Mouse (Mus musculus): ENCODE data around the gene Gdf7.

The Gdf7 gene

DNA sequence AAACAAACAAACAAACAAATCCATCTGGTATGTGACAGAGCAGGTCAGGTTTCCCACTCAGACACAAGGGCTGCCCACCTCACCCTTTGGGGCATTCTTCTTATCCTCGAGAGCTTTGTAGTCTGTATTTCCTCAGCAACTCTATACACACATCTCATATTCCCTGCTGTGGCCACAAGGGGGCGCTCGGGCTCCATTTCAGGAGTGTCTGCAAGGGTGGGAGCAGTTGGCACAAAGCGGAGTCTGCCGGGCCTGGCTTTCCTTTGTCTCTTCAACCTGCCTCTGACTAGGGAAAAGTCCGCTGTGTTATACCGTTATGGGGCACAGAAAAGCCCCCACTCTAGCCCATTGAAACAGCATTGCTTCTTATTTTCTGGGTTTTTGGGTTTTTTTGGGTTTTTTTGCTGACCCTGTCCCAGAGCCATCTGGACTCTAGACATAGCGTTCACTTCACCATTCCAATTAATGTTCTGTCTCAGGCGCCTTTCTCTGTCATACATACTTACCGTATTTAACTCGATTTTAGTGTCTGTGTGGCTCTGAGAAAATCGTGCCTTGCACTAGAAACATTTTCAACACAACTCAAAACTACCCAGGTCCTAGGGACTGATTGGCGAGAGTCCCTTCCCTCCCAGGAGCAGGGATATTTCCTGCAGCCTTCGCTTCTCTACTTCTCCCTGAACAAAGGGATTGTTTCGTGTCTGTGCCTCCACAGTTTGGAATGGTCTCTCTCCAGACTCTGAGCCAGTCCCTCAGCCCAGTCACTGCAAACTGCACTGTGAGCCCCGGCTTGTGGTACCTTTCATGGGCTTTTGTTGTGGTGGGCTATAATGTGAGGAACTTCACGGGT is 25.3 kb upstream of the Gdf7 start:
- peak; percentile 96 for DNase-seq

DNA sequence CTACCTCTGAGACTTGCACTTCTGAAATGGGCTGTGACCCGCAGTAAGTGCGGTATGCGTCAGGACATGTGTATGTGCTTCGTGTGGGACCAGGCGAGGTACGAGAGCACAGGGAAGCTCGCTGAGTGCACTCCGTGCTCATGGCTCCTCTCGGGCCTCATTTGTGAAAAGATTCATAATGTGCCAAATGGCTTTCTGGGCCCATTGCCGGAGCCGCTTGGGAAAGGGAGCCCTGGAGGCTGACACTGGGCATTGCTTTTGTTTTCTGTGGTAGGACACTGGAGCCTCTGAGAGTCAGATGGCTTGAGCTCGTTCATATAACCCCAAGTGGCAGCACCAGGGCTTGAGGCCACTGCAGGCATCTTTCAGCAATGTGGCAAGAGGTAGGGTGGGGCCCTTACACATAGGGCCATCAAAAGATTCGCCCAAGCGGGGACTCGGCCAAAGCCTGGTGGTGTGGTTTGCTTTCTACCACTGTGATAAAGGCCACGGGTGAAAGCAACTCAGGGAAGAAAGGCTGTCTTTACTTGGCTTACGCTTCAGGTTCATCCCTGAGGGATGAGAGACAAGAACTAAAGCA is 24.3 kb upstream of the Gdf7 start:
- DNase-seq = peak; percentile 45

DNA sequence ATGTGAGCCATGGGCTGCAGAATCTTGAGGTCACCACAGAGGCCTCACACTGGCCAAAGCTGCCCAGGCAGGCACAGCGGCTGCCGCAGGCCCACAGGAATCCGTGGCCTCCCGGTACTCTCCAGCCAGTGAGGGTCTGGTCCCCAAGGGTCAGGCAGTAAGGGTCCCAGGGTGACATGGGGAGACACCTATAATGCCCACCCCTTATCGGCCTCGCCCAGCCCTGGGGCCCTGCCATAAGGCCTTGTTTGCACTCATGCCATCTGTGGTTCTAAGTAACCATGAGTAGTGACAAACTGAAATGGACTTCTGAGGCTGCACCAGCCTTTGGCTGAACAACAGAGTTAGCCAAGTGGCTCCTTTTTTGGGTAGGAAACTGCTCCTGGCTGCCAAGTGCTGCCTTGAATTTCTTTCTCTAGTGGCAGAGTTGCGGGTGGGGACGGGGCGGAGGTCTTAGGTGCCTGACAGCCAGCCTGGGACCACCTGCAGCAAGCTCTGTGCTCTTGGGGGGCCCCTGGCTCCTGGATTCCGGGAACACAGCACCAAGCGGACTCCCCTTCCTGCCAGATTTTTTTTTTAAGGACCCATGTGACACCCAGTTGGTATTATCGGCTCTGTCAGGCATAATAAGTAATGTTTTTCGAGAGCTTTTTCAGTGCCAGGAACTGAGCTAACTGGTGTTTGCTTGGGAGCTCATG is 23.6 kb upstream of the Gdf7 start:
- DNase-seq = no peak

DNA sequence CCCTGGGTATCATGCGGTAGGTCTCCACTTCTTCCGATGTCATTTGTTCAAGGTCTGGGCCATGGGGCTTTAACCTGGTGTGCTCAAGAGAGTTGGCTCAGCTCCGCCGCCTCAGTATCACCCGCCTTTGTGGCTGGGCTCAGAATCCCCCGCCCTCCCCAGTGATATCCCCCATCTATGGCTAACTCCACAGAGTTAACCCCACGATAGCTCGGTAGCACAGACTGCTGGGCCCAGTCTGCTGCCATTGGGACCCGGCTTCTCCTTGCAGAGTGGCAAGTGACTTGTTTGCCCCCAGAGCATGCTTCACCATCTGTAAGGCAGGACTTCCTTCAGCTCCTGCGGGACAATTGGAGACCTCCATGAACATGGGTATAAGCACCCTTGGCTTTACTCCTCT is 22.3 kb upstream of the Gdf7 start:
- no peak for DNase-seq

DNA sequence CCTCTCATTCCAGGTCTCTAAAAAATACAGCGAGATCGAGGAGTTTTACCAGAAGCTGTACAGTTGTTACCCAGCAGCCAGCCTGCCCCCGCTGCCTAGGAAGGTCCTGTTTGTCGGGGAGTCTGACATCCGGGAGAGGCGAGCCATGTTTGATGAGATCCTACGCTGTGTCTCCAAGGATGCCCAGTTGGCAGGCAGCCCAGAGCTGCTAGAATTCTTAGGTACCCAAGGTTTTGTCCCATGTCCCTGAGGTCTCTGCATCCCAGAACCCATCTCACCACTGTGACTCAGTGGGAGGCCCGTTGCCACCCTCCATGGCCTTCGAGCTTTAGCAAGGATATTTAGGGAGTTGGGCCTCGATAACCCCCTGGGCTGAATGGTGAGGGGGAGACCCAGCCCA is 19.8 kb upstream of the Gdf7 start:
- no peak for DNase-seq

DNA sequence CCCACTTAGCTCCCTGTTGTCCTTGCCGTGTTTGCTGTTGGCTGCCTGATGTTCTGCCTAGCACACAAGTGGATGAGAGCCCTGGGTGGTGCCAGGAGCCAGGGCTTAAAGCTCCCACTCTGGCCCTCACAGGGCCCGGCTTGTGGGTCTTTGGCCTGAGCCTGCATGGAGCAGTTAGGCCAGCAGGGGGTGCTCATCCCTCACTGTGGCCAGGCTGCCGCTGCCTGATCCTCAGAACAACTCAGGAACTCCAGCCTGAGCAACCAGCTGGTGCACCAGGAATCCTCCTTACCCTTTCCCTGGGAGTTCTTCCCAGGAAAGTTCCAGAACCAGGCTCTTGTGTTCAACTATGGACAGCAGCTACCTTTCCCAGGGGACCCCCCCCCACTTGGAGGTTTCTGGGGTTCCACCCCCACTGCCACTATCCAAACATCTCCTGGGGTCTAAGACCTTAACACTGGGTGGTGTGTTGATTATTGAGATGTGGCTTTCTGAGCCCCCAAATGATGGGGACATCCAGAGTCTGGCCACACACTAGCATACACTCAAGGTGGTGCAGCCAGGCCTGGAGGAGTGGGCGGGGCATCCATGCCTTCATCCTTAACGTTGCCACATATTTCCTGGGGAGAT is 18.4 kb upstream of the Gdf7 start:
- peak; percentile 89 for DNase-seq

DNA sequence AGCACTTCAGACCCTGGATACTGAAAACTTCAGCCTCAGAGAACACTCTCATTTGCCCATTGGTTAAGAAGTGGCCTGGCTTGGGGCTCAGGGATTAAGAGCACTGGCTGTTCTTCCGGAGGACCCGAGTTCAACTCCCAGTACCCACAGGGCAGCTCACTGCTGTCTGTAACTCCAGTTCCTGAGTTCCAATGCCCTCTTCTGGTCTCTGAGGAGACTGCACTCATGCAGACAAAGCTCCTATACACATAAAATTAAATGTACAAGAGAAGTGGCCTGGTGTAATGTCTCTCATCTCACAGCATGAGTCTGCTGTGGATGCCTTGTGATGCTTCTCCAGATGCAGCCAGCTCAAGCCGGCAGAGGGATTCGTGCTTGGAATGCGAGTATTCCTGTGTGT is 14.8 kb upstream of the Gdf7 start:
- no peak for DNase-seq

DNA sequence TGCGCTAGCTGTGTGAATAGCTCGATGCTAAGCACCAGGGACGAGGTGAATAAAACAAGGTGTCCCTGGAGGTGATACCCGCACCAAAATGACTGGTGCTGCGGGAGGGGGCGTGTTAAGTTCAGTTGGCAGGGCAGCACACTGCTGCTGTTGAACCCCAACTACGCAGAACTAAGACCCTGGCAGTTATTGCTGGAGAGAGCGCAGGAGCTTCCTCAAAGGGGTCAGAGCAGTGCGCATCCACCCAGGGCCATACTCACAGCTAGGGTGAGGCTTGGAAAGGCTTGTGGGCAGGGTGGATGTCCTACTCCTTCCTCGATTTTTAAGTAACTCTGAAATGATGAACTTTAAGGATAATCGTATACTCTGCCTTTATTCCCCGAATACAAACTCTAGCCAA is 12.0 kb upstream of the Gdf7 start:
- DNase-seq = no peak

DNA sequence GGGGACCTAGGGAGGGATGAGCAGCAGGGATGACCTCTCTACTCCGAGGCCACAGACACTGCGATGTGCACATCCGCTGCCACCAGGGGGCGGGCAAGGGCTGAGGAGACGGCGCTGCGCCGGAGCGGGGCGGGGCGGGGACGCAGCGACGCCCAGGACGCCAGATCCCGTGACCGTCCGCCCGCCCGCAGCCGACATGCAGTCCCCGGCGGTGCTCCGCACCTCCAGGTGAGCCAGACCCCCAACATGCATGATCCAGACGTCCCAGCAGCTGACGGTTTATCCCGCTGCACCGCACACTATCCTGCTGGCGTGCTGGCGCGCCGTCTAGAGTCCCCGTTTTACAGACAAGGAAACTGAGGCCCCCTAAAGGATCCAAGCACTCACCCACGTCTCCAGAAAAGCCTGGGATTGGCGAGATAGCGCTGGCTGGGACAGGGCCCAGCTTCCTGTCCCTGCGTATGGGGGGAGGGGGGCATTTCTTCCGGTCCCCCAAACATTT is 11.6 kb upstream of the Gdf7 start, which contains the start of gene Hs1bp3:
TSS of gene Hs1bp3 (plus strand) at position 163 of the 502 bp plus-strand sequence.
- DNase-seq = peak; percentile 91

DNA sequence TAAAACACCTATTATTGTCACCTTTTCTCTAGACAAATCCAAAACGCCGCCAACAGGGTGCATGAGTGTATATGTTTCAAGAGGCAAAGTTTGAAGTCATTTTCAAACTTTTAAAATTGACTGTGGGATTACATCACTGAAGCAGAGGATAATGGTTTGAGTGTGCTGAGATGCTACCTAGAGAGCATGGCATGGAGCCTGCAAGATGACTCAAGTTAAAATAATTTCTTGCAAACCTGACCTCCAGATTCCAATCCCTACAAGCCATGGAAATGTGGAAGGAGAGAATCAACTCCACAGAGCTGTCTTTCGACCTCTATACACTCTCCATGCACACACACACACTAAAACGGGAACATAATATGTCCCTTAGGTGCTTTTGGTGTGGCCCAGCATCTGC is 10.5 kb upstream of the Gdf7 start:
- no peak for DNase-seq

DNA sequence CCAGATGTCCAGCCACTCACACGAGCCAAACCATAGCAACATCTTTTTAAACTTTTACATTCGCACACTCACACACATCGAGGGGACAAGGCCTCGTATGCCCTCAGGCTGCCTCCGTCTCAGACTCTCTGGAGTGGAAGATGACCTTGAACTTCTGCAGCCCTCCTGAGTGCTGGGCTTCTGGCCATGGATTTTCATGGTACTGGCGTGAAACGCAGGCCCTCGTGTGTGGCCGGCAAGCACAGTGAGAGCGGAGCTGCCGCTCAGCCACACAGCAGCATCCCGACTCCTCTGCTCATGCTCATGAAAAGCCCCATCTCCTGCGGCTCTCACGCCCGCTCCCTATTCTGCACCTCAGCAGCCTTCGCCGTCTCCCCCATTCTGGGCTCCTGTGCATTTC is 9.2 kb upstream of the Gdf7 start:
- DNase-seq = no peak

DNA sequence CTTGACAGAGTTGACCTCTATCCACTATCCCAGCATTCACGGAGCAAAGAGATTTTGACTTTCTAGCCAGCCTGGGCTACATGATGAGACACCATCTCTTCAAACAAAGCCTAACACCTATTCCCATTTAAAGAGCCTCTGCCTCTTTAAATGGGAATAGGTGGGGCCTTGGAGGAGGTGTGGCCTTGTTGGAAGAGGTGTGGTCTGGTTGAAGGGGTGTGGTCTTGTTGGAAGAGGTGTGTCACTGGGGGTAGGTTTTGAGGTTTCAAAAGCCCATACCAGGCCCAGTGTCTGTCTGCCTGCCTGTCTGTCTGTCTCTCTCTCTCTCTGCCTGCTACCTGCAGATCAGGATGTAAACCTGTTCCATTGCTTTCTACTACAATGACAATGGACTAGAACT is 5.2 kb upstream of the Gdf7 start:
- DNase-seq = peak; percentile 45

DNA sequence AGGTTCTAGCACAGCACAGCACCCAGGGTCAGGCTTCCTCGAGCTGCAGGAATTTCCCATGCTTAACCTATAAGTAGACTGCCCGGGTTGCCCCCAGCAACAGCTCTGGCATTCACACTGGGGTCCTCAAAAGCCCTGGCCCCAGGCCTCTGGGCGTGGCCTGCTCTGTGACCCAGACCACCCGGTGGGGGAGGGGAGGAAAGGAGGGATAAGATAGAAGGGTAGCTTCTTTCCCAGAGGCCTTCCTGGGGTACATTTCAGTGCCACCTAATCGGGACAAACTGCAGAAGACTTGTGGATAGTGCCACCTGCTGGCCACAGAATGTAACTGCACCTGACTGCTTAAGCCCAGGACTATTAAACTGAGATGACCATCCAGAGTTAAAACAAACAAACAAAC is 4.7 kb upstream of the Gdf7 start:
- peak; percentile 72 for DNase-seq

DNA sequence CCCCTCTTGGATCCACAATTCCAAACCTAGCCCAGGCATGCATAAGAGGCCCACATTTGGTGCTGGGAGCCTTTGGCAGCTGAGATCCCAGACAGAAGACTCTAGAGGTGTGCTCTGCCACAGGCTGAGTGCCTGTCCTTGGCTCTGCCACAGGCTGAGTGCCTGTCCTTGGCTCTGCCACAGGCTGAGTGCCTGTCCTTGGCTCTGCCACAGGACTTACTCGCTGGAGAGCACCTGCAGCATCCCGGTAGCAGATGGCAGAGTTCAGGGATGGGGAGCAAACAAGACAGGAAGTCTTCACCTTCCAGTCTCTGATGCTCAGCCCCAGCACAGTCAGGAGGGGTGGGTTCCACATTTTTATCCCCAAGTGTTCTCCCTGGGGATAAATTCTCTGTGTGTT is 3.5 kb upstream of the Gdf7 start:
- DNase-seq = no peak

DNA sequence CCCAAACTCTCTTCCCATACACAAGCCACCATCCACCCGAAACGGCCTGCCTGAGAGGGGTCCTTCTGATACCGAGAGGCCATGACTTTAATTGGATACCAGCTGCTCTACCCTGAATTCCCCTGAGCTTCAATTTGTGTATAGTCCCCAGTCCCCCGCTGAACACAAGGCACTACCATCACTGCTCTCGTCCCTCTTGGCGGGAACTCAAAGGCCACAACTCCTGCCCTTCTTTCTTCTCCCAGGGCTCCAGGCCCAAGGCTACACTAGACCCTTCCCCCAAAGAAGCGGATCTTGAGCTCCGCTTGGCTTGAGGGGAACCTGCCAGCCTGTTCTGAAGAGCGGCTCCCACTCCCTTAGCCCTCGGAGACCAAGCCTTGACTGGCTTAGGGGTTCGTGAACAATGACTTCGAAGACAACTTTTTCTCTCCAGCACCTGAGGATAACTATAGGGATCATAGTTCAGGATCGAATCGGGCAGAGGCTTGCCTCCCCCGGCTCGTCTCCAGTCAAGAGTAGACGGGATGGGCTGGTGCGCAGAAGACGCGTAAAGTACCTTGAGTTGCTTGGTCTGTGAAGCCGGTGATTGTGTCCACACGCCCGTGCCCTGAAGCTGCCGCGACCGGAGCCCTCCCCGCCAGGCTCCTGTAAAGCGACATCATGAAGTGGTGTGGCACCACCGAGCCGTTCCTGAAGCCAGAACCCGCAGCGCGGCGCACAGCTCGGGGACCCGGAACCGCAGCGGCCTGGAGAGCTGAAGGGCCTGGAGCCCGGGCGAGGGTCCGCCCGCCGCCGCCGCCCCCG is 541 bp downstream of the Gdf7 start:
- no peak for DNase-seq

DNA sequence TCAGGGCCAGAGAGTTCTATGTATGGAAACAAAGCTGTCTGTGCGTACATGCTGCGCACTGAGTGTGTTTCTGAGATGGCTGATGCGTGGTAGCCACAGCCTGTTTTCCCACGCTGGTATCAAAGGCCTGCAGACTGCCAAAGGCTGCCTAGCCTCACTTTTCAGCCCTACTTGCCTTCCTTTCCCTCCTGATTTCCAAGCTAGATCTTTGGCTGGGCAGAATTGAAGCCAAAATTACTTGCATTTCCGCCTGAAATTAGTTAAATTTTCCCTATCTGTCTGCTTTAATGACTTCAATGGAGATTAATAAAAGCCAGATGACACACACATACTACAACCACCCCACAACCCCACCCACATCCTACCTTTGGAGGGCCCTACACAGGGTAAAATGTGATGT is 1.2 kb downstream of the Gdf7 start:
- DNase-seq = no peak

DNA sequence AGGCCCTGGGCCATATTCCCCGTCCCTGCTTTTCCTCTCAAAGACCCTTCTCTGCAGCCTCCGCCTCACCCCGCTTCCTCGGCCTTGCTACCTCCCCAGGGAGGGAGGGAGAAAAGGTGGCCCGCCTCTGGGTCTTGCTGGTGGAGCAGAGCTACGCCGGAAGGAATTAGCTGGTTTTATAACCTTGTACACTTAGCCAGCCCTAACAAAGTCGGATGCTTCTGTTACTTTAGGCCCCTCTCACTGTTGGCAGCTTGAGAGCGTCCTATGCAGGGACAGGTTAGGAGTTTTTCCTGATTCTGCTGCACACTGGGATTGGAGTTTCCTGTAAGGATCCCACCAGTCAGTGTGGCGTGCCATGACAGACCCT is 1.7 kb downstream of the Gdf7 start:
- DNase-seq = no peak

DNA sequence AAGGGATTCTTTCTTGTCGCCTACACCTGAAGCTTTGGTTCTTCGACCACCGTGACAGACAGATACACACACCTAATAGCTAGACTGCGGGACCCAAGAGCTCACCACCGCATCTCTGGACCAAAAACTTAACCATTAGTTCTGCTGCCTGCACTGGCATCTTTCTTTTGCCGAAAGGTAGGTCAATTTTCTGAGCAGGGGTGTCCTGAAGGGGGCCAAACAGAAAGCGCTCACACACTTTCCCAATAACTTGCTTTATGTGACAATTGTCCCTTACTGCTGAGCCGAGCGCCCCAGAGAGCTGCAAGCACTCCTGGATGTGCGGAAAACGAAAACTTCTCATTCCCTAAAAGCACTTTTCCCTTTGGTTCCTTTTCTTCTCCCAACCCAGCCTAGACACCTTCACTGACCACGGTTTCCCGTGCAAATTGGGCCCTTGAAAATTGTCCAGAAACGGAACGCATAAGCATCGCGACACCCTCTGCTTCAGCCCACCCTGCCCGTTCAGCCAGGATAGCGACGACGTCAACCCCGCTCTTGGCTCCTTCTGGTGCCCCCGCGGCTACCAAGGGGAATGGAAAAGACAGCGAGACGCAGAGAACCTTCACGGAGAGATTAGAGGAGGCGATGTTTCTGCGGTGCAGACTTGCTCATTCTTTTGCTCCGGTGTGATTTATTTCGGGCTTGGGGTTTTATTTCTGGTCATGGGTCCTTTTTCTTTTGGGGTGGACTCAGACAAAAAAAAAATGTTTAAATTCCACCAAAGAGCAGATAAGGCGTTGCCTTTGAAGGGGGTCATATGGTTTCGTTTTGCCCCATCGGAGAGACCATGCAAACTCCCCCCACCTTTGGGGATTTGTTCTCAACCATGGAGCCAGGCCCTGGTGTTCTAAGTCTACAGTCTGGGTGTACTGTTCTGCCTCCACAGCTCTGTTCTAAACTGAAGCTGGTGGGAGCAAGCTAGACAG is 2.3 kb downstream of the Gdf7 start:
- no peak for DNase-seq

DNA sequence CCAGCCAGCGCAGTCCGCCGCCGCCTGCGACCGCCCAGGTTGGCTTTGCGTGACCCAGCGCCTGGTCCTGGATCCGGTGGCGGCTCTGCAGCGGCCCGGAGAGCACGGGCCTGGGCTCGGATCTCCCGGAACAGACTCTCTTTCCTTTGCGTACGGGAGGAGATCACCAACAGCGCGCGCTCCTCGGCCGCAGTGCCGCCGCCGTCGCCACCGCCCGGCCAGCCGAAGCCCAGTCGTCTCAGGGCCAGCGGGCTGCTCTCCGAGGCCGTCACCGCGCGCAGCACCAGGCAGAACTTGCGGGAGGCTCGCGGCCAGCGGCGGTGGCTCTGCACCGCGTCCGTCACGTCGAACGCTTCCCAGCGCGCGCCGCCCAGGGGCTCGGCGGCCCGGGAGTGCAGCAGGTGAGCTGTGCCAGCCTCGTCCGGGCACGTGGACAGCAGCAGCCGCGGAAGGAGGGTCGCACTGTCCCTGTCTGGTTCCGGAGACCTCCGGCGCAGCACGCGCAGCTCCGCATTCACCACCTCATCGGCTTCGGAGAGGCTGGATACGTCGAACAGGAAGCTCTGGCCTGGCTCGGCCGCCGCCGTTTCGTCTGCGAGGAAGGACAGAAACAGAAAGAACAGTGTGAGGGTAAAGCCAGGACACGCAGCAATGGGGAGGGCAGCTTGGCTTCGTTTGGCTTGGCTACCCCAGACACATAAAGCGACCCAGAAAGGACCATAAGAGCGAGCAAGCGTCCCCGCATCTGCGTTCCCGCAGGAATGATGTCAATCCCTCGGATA is 3.2 kb downstream of the Gdf7 start:
- no peak for DNase-seq

DNA sequence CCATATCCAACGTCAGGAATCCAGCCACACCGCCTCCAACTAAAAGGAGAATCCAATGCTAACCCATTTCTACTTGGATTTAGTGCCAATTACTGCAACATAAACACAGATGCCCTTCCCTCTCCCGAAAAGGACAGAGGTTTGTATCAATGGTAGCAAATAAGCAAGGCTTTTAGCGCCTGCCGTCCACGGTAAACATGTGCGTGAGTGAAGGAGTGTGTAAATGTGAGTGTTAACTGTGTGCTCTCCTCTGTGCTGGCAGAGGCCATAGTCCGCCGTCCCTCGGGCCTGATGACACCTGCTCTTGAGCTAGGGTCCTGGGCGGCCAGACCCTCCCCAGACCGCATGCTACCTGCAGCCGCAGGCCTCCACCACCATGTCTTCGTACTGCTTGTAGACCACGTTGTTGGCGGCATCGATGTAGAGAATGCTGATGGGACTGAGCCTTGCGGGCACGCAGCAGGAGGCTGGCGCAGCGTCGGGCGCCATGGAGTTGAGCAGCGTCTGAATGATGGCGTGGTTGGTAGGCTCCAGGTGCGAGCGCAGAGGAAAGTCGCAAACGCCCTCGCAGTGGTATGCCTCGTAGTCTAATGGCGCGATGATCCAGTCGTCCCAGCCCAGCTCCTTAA is 4.1 kb downstream of the Gdf7 start:
- DNase-seq = no peak

All from lung, postnatal 10 days (tissue).